Mouse (Mus musculus) frontal cortex, postnatal 14 days (tissue): Measurements from ENCODE around the gene Asic4.

Source experiments
- DNase-seq, 2 experiments: peaks; one replicate each; pipeline ENCODE4 v3.0.0; 2022; ENCODE audit warnings: low spot score in 2 of 2

The Asic4 gene

GRCm38 (mm10) chr1:75443247-75444024, 6.8 kb upstream of the Asic4 start:
- DNase-seq: no peak

- no peak for DNase-seq
Measured at GRCm38 (mm10) chr1:75444208-75444607, 6.0 kb upstream of the Asic4 start.

DNA sequence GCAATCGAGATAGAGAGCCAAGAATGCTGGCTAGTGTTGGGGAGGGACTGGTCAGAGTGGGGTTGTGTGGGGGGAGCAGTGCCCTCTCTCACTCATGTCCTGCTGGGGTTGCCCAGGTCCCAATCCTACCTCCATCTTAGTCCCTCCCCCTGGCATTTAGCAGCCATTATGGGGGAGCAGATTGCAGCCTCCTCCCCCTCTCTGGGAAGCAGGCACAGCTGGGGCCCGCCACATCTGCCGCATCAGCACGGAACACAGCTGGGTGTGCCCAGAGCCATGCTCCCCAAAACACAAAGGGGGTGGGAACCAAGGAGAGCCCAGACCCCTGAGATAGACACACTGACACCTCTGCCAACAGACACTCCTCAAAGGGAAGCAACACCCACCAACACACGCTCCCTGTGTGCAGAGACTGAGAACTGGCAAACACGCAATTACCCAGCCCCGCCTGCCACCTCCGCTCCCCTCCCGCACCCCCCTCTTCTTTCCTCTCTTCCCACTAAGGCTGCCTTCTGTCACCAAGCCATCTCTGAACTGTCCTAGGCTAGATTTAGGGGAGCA, 5.0 kb upstream of the Asic4 start:
- DNase-seq: no peak

DNA sequence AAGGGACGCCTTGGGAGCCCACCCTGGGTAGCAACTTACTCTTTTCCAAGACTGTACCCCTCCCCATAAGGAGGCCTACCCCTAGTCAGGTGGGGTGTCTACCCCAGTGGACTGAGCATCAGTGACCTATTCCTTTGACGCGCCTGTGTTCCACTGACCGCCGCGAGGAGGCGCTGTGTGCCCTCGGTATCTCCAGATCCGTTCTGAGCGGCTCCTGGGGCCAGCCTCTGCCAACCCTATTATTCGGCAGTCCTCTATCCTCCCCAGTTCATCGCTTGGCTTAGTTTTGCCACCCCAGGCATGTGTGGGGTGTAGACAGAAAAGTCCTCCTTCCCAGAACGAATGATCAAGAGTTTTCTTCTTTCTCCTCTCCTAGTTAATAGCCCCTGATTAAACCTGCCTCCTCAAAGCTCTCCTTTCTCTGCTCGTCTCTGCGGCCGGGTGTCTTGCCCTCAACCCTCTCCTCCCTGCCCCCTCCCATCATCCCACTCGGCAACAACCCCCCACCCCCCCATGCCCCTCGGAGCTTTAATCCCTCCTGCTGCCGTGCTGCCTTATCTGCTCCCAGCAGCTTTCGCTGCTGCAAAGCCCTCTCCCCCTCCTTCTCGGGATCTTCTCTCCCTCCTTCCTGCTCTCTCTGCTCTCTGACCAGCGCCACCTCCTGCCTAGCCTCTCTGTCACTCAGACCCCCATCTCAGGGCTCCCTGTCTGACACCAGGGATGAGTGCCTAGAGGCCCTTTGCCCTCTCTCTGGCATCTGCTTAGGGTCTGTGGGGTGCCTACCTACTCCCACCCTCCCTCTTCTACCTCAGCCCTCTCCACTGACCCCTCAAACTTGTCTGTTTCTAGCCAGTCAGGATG, 4.3 kb upstream of the Asic4 start:
- DNase-seq: peak in 1 of 2 experiments; percentile 62

DNA sequence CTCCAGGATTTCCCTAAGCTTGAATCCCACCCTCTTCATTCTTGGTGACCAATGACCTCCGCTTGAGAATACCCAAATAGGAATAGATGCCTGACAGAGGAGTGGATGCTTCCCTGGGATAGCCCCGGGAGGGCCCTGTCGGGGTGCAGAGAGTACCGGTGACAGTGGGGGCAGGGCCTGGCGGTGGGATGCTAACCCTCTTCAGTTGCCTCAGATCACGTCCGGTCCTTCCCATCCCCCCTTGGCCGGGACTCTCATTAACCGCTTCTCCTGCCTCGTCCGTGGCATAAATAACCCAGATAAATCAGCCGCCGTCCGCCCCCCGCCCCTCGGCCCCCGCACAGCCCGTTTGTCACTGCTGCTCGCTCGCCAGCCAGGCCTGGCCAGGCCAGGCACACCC, 3.6 kb upstream of the Asic4 start:
- no peak for DNase-seq

GRCm38 (mm10) chr1:75447265-75448051, 2.8 kb upstream of the Asic4 start:
- no peak for DNase-seq

- no peak for DNase-seq
Measured at GRCm38 (mm10) chr1:75448052-75448431, 2.2 kb upstream of the Asic4 start.

GRCm38 (mm10) chr1:75448937-75449336, 1.3 kb upstream of the Asic4 start:
- no peak for DNase-seq

DNA sequence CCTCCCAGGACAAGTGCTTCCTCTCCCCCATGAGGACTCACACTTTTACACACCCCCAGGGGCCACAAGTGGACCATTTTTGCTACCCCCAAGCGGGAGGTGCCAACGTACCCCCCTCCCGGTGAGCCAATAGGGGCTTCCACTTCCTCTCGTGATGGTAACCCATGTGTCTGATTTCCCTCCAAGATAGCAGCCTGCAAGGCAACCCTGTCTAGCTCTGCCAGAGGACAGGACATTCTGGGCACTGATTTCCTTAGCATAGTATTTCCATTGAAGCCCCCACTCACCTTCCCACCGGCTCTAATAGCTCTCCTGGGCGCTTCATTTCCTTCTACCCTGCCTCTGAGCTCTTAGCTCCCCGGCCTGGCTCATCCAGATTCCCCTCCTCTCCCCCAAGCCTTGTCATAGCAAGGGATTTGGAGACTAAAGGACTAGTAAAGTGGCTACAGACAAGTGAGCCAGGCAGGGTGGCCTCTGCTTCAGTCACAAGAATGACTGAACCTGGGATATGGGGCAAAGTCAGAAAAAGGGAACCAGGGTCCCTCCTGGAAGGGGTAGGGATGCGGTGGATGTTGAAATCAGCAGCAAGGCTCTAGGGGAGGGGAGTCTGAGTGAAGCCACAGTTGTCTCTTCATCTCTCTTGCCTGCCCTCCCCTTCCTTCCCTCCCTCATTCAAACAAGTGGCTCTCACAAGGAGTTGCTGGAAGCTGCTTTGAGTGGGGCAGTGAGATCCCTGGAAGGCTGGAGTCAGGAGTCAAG, 680 bp upstream of the Asic4 start:
- no peak for DNase-seq

- no peak for DNase-seq
Measured at GRCm38 (mm10) chr1:75451900-75452299, 1.7 kb downstream of the Asic4 start.

GRCm38 (mm10) chr1:75455433-75455832, 5.2 kb downstream of the Asic4 start:
- no peak for DNase-seq

DNA sequence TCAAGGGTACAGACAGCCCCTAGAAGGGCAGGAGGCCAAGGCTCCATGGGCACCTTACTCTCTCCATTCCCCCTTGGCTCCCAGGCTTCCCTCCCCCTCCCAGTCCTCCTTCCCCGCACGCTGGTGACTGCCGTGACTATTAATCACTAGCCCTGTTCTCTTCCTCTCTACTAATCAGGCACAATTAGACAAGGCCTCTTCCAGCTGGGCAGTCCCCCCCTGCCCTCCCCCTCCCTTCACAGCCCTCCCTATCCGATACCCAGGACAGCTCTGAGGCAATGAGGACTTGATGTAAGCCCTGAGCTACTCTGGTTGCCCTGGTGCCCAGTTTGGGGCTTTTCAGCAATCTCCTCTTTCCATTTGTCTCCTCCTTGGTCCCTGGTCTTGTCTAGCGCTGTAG, 5.7 kb downstream of the Asic4 start:
- DNase-seq: no peak

DNA sequence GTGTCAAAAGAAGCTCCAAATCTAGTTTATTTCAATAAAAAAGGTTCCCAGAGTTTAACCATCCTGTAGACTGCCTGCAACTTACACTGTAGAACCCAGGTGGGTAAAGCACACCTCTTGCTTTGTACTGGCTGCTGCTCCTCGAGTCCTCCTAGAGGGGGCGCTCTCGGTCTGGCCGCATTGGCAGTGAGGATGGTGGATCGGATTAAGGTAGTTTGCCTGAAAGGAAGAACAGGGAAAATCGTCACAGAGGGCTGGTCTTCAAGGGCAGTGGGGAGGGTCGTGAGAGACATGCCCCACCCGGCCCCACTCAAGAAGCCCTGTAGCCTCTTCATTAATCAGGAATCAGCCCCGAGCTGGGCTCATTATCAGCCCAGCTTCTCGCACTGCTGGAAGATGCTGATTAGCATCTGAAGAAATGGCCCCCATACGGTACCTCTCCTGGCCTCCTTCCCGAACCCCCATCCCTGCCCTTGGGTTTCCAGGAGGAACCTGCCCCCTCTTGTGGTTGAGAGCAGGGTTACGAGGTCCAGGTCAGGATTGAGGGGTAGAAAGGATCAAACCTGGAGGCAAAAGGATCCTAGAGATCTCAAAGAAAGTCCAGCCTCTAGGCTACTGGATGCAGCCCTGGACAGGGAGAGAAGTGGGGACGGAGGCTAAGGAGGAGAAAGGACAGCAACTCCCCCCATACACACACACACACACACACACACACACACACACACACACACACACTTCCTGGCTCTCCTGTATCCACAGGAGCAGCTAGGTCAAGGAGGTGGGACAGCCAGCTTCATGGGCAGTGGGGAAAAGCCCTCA, 6.7 kb downstream of the Asic4 start:
- no peak for DNase-seq

GRCm38 (mm10) chr1:75457710-75458024, 7.4 kb downstream of the Asic4 start:
- DNase-seq: no peak

- no peak for DNase-seq
Measured at GRCm38 (mm10) chr1:75458025-75458788, 8.0 kb downstream of the Asic4 start.

DNA sequence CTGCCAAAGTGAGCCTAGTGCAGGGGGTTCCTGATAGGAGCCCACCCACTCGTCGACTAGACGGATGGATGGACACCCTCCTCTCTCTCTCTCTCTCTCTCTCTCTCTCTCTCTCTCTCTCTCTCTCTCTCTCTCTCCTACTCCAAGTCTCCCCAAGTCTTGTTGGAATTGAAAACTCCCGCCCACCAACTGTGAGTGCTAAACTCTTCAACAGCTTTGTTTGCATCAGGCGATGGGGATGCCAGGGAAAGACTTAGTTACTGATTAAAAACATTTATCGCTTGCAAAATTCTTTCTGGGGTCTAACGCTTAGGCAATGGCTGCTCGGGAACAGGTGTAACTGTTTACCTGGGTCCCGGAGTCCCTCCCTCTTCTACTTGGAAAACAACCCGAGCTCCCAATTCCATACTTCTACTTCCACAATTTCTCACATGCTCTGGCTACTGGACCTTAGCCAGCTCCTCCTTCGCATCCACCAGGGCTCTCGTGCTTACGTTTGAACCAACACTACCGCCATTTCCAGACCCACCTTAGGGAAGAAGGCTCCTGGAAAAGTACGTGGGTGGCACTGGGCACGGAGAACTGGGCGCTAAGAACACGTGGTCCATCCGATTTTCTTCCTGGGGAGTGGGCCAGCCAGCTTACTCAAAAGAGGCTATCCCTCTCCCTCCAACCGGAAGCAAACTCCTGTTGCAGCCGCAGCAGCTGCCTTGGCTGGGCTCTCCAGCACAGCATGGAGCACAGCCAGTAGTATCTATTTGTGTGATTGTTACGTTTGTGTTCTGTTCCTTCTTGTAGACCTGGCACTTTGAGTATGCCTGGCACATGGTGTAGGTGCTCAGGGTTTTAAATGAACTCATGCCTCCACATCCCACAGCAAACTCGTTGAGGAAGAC, 8.8 kb downstream of the Asic4 start:
- no peak for DNase-seq

- DNase-seq: no peak
Measured at GRCm38 (mm10) chr1:75460297-75460696, 10.1 kb downstream of the Asic4 start.

DNA sequence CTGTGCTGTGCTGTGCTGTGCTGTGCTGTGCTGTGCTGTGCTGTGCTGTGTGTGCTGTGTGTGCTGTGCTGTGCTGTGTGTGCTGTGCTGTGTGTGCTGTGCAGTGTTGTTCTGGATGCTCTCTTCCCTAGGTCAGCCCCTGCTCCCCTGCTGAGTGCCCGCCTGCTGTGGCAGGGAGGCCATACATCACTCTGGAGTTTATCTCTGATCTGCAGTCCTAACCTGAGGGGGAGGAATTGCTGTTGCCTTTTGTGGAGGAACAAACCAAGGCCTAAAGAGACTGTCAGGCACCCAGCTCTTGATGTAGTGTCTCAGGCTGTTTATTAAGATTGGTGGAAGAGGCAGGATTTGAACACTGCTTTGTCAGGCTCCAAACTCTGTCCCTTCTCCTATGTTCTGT, 12.4 kb downstream of the Asic4 start:
- DNase-seq: no peak
